Mouse (Mus musculus) spleen, postnatal 10 days (tissue): ENCODE measurements around the gene Bmpr1a.
A peak's percentile ranks its signal among the peaks of the same experiment; 100 is the strongest.
"Not testable (repeated sequence)": the region's sequence is repeated elsewhere in the genome, so short reads cannot be mapped to it uniquely, and the experiment has no call there.

Experiments used
- DNase-seq, 2 experiments: peaks; one replicate each; pipeline ENCODE4 v3.0.0; 2021 to 2022; ENCODE audit warnings: low spot score in 2 of 2

Gene Bmpr1a

DNA sequence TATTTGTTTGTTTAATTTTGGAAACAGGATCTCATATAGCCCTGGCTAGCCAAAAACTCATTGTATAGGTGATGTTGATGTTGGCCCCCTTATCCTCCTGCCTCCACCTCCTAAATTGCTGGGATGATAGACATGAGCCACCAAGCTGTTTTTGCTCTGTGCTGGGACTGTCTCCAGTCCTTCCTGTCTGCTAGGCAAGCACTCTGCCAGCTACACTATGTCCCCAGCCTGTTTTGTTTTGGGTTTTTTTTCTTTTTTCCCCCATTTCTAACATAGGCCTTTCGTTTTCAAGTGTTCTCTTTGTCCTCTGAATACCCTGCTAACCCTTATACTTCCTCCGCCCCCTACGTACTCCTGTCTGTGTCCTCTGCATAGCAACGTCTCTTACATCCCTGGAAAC, 109.8 kb downstream of the Bmpr1a start:
- no peak for DNase-seq

DNA sequence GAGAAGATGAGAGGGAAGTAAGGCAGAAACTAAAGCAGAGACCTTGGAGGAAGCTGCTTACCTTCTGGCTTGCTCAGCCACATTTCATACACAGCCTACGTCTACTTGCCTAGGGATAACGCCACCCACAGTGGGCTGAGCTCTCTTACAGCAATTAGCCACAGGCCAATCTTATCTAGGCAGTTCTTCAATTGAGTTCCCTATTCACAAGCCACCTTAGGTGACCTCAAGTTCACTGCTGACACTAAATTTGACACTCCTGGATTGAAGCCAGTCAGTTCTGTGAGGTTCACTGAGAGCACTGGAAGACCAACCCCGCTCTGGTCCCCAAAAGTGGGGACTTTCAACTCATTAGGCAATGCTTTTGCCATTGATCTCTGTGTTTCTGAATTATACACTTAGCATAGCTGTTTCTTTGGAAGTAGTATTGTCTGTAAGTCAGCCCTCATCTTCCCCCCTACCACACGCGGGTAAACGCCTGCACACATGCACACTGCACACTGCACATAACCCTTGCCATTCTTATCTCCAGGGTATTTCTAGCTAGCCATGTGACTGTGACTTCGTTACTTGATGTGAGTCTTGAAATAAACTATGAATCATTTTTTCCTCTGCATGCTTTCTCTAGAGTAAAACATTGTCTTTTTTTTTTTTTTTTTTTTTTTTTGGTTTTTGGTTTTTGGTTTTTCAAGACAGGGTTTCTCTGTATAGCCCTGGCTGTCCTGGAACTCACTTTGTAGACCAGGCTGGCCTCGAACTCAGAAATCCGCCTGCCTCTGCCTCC, 120.0 kb downstream of the Bmpr1a start:
- DNase-seq, result no peak

DNA sequence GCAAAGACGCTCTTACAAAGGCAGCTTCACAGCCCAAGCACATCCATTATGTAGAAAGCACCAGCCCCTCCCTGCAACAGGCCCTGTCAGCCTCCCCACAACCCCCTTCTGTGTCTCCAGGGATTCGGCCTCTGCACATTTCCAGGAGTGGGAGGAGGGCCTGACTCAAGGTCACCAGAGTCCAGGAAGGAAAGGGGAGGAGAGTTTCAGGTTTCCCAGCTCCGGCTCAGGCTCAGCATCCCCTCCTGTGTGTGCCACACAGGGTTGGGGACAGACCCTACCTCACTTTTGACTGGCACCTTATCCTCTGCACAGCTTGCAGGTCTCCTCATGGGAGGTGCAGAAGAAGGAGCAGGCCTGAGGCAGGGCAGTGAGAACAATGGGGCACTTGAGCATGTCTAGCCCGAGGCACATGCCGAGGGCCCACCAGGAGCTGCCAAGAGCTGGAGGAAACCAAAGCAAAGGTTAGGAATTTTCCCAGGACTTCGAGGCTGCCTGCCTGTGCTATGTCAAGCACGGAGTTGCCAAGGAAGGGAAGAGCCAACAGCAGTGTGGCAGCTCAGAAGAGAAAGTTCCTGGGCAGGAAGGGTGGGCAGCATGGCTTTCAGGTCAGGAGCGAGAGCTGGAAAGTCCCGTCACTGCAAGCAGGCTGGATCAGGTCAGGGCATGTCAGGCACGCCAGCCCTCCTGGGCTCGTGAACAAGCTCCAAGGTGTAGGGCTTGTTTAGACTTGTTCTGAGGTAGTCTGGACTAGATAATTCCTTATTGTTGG, 124.4 kb downstream of the Bmpr1a start:
- no peak for DNase-seq

DNA sequence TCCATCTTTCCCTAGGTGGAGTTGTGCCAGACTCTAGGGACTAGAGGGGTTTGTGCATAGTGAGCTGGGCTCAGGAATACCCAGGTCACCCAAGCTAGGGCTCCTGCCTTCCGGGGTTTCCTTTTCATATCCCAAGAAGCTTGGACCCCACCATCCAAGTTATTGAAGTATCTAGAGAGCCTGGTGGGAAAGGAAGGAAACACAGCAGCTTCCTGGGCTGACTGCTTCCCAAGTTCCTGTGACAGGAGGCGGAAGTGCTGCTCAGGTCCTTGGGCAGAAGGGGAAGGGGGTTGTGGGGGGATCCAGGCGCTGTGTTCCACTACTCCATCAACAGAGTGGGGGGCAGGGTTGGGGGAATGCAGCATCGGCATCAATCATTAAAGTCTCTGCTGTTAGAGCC, 126.0 kb downstream of the Bmpr1a start:
- no peak for DNase-seq

DNA sequence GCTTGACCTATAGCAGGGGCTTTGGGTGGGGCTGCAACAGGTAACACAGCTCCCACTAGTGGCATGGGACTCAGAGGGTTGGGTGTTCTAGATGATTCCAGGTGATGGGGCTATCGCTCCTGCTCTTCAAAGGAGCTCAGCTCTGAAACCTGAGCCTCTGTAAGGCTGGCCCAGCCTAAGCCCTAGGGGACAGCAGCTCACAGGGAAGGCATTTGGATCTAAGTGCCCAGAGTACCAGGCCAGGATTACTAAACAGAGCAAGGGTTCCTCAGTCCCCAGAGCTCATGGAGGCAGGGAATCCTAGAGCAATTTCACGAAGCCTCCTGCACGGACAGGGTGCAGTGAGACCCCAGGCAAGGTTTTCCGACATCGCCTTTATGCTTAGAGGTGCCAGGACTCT, 127.2 kb downstream of the Bmpr1a start:
- no peak for DNase-seq

DNA sequence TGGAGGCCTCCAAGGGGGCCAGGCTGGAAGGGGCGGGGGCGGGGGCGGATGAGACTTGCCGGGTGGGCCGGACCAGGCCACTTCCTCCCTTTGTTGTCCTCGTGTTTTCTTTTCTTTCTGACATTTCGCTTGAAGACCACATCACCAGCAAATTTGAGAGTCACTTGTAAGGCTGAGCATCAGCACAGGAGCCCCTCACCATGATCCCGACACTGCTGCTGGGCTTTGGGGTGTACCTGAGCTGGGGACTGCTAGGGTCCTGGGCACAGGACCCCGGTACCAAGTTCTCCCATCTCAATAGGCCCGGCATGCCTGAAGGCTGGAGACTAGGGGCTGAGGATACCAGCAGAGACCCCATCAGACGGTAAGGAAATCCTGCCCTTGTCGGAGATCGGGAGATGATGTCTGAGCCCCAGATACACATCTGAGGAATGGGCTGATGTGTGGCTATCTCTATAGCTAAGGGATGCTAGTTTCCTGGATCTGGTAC, 127.7 kb downstream of the Bmpr1a start, which contains the start of gene Mmrn2:
Mmrn2 (plus strand) TSS at position 51 of the 490 bp plus-strand sequence.
- DNase-seq, result no peak

DNA sequence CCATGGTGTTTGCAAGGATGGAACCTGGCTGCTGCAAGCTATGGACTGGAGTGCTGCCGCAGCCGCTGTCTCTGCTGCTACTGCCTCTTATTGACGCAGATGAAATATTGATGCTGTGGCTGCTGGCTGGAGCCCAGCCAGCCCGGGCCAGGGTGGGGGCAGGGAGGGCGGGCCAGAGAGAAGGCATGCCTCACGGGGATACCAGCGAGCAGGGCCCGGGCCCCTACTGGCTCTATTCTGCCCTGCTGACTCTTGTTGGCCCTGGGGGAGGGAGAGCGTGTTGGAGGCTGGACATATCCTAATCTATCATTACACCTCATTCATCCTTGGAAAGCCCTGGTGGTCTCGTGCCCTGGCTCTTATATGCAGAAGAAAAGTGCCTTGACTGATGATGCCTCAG, 128.6 kb downstream of the Bmpr1a start, which contains the start of gene Sncg:
Sncg (minus strand) TSS at position 213 of the 400 bp plus-strand sequence.
- DNase-seq, result no peak

DNA sequence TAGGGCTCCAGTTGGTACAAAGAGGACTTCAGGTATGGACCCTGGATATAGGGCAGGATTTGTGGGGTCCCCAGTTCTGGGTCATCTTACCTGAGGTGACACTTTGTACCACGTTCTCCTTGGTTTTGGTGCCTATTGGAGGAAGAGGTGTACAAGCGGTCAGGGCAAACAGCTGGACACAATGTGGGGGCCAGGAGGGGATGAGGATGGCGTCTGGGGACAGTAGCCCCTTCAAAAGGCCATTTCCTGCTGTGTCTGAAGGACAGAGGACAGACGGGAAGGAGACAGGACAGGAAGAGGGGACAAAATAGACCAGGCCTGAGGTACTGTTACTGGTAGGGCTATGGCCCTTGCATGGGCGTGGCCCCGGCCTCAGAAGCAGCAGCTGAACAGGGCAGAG, 129.6 kb downstream of the Bmpr1a start:
- no peak for DNase-seq

DNA sequence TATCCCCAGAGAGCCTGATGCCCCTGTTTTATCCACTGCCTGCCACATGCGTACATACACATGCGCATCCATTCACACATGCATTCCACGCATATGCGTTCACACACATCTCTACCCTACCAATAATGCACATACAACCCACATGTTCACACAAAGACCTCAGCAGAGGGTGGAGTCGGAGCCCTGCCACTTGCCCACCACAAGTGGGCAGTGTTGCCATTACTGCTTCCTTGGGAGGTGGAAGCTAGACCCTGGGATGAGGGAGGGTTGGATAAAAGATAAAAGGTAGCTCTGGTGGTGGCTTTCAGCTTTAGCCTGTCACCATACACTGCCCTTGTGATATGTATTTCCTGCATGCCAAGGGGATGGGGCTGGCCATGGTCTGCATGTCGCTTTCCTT, 130.5 kb downstream of the Bmpr1a start:
- DNase-seq, result peak in 1 of 2 experiments; percentile 38

DNA sequence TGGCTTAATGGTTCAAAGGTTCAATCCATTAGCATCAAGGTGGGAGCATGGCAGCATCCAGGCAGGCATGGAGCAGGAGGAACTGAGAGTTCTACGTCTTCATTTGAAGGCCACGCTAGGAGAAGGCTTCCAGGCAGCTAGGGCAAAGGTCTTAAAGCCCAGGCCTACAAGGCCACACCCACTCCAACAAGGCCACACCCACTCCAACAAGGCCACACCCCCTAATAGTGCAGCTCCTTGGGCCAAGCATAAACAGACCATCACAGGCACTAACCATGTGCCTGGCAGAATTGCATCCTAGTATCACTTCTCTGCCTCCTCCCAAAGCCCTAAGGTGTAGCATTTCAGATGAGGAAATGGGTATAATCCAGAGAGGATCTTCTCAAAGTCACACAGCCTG, 131.4 kb downstream of the Bmpr1a start:
- DNase-seq, result no peak

DNA sequence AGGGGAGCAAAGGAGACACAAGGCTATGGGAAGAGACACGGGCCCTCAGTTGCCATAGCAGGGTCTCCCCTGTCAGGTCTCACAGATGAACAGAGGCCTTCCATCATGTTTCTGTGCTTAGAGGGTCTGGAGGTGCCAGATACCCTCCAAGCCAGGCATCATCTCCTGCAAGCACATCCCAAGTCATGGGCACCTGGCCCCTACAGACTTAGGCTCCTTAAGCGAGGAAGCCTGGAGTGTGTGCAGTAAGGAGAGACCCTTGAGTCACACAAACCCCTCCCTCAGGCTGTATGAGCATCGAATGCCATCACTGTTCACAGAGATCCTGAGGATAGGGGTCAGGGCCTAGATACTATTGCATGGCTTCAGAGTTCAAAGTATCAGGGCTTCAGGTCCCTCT, 132.2 kb downstream of the Bmpr1a start:
- no peak for DNase-seq

DNA sequence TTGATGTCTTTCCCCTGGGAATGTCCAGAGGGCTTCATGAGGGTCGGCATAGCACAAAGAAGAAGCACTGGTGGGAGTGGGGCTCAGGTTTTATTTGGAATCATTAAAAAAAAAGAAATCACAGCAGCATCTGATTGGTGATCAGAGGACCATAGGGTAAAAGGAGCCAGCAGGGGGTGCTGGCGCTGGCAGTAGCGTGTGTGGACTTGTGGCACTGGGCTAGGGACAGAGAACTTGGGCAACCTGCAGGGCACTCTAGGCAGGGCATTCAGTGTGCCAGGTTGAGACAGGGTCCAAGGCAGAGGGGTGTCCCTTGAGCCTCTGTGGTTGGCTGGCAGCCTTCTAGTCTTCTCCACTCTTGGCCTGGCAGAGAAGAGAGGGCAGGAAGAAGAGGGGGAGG, 132.9 kb downstream of the Bmpr1a start:
- DNase-seq, result no peak

DNA sequence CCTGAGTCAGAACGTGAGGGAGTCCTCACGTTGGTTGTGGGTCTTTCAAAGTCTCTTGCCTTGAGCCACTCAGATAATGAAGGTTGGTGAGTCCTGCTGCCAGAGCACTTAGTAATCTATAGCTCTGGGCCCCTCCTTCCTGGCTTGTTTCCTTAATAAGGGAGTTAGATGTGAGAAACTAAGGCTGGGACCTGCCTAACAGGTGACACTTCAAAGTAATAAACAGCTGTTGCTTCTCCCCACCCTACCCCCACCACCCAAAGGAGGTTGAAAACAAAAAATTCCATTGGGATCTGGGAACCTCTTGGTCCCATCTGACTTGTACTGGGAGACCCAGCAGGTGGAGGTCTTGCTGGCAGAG, 138.0 kb downstream of the Bmpr1a start:
- DNase-seq, result no peak

DNA sequence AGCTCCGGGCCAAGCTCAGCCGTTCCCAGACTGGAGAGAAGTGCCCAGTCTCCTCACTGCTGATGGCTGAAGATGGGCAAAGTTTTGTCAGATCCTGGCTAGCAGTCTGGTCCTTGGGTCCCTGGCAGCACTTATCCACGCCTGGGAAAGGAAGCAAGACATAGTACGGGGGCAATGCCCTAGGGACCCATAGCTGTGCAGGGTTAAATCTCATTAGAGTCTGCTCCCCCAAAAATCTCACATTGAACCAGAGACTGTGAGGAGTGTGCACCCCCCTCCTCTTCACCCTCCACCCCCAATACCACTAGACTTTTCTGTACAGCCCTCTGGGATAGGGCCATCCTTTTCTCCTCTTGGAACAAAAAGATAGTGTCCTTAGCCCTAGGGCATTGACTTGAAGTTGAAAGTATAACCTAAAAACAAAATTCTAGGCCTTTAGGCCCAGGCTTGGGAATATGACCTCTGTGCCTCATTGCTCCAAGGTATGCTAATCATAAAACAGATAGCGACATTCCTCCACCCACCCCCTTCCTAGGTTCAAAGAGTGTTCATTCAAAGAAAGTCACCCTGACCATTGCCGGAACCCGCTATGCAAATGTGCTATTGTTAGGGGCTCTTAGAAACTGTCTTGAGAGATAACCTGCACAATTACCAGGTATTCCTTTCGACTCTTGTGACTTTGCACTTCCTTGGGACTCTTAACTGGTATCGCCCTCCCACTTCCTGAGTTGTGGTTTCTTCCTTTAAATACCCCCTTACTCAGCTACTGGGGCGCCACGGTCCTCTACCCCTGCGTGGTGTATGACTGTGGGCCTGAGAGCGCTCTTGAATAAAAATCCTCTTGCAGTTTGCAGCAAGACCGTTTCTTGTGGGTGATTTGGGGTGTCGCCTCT, 138.6 kb downstream of the Bmpr1a start:
- not testable (repeated sequence) for DNase-seq

DNA sequence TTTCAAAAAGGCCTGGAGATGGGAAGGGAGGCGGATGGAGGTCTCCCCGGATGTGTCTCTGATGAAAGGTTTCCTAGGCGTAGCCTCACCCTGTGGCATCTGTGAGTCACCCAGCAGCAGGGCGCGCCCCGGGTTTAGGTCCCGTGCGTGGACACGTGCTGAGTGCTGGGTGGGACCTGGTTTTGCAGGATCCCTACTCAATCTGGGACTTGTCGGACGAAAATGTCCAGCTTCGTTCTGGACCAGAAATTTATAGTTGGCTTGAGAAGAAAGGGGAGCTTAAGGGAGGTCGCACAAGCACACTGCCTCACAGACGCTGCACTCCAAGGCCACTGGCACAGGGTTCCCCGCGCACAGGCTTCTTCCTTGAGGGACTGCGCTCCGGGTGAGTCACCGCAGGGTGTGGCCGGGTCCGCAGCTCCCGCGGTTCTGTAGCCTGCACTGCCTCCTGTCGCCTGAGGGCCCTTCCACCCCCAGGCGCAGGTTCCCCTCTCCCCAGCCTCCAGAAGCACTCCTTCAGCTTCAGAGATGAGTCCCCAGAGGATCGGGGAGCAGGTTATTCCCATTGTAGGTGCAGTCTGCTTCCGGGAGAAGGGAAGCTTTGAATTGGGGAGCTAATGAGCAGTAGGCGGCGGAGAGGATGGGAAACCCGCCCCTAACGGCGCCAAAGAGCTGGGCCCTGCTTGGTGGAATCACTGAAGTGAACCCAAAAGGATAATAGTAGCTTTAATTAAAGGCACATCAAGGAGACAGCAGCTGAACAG, 139.5 kb downstream of the Bmpr1a start:
- peak in 1 of 2 experiments; percentile 32 for DNase-seq

DNA sequence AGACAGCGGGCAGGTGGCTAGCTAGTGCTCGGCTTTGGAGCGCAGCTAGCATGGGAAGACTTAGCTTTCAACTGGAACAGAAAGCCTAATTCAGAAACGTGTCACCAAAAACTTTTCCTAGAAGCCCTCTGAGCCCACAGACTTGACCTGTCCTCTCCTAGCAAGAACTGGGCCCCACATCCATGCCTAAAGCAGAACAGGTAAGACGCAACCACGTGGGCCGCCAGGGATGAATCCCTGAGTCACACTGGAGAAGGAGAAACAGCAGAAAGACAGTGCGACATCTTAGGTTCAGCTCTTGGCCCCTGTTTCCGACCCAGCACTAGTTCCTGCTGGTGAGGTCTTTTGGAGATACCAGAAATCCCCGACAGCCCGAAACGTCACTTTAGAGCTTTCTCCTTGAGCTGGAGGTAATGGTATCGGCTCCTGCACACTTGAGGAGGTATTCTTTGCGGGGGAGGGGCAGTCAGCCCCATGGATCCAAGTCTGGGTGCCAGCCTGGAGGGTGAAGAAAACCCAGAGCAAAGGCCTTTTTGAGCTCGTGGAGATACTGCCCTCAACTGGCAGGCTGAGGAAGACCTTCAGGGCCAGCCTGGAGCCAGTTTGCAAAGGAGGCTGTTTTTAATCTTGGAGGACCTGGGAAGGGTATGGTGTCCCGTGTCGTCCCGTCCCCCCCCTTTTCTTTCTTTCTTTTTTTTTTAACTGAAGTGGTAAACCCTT, 140.3 kb downstream of the Bmpr1a start:
- DNase-seq, result peak in 1 of 2 experiments; percentile 44

DNA sequence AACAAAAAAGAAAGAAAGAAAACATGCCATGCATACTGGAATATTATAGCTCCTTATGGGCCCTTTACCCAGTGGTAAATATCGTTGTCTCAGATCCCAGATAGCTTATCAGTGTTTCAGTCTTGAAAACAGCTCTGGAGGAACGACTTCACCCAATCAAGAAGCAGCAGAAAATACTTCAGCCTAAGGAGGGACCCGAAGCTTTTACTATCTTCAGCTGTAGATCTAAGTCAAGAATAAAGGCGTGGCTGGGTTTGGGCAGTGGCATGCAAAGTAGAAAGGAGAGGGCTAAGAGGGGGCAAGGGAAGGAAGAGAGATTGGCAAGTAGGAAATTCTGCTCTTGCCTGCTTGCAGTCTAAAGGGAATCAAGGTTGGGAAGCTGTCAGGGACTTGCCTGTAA, 141.0 kb downstream of the Bmpr1a start:
- no peak for DNase-seq
